Mouse (Mus musculus) CH12.LX (cell line): ENCODE results near the gene Ywhab. TPM values are rescaled to one million over a fixed set of nuclear protein-coding genes. Genes with fewer than 3 reads are reported as not detected.

ENCODE experiments used
- DNase-seq: peaks from one replicate; pipeline ENCODE4 v3.0.0-alpha.2; 2013; ENCODE audit errors: extremely low read depth
- H3K27ac ChIP-seq: 2 replicates; pipeline ENCODE4 v1.5.1; 2012; ENCODE audit warnings: low read depth, mild to moderate bottlenecking, control low read depth, moderate library complexity; ENCODE audit not compliant: insufficient read depth
- H3K27me3 ChIP-seq: replicated peaks from 2 replicates; pipeline ENCODE3; 2012; ENCODE audit warnings: inconsistent platforms
- H3K36me3 ChIP-seq, 2 experiments: replicated peaks in 1 of 2; 2 replicates each; pipeline versions ENCODE3 to v1.6.1; 2012; ENCODE audit warnings: inconsistent platforms in 1 of 2, low read length in 1 of 2, mild to moderate bottlenecking in 1 of 2, mixed read lengths in 1 of 2, moderate library complexity in 1 of 2; ENCODE audit not compliant: control insufficient read depth in 1 of 2, insufficient read depth in 1 of 2
- H3K4me1 ChIP-seq, 2 experiments: 2 replicates each; pipeline ENCODE4 v1.6.1; 2012; ENCODE audit warnings: inconsistent platforms in 1 of 2, moderate library complexity in 1 of 2; ENCODE audit not compliant: insufficient read depth in 2 of 2, control insufficient read depth in 1 of 2
- H3K4me2 ChIP-seq: 2 replicates; pipeline ENCODE4 v1.6.1; 2012; ENCODE audit warnings: low read depth, mild to moderate bottlenecking, control low read depth; ENCODE audit not compliant: poor library complexity, insufficient read depth, severe bottlenecking
- H3K4me3 ChIP-seq, 3 experiments: fragments of 150-350 bp in 1 of 3; sonication (generic) in 1 of 3; replicated peaks in 1 of 3; 2 replicates each; pipeline versions ENCODE3 to v1.5.1; 2011 to 2012; ENCODE audit warnings: low read depth in 2 of 3, low read length in 2 of 3, mild to moderate bottlenecking in 2 of 3, moderate library complexity in 2 of 3, control low read depth in 1 of 3, improper control_type of control experiment in 1 of 3, inconsistent platforms in 1 of 3, mixed read lengths in 1 of 3; ENCODE audit not compliant: poor library complexity in 1 of 3
- H3K79me2 ChIP-seq: replicated peaks from 2 replicates; pipeline ENCODE4 v1.6.1; 2012; ENCODE audit warnings: mild to moderate bottlenecking, moderate library complexity; ENCODE audit not compliant: control insufficient read depth, poor library complexity, insufficient read depth, severe bottlenecking; ENCODE audit errors: extremely low read depth
- H3K9ac ChIP-seq: 2 replicates; pipeline ENCODE4 v1.6.1; 2012; ENCODE audit warnings: low read depth, mild to moderate bottlenecking, control low read depth, moderate library complexity; ENCODE audit not compliant: insufficient read depth
- H3K9me3 ChIP-seq: replicated peaks from 2 replicates; pipeline ENCODE3; 2012; ENCODE audit warnings: low read length, inconsistent platforms, mixed read lengths
- E2F4 ChIP-seq: IDR thresholded peaks from 2 replicates; pipeline ENCODE4 v1.6.1; 2011; ENCODE audit warnings: low read depth, low read length, improper control_type of control experiment; ENCODE audit not compliant: insufficient replicate concordance
- EP300 ChIP-seq: IDR thresholded peaks from 2 replicates; pipeline ENCODE4 v1.6.1; 2011; ENCODE audit warnings: low read length, improper control_type of control experiment
- ETS1 ChIP-seq: conservative IDR thresholded peaks from 2 replicates; pipeline ENCODE4 v1.6.1; 2012; ENCODE audit warnings: low read depth, mild to moderate bottlenecking, inconsistent platforms, low read length, improper control_type of control experiment, moderate library complexity
- HCFC1 ChIP-seq: IDR thresholded peaks from 2 replicates; pipeline ENCODE4 v1.6.1; 2012; ENCODE audit warnings: low read depth, mild to moderate bottlenecking, inconsistent platforms, low read length, improper control_type of control experiment
- JUN ChIP-seq: IDR thresholded peaks from 2 replicates; pipeline ENCODE4 v1.6.1; 2011; ENCODE audit warnings: low read depth, mild to moderate bottlenecking, low read length, improper control_type of control experiment, moderate library complexity; ENCODE audit not compliant: insufficient read depth
- KAT2A ChIP-seq: IDR thresholded peaks from 2 replicates; pipeline ENCODE4 v1.6.1; 2012; ENCODE audit warnings: low read length, improper control_type of control experiment, inconsistent platforms; ENCODE audit not compliant: insufficient replicate concordance
- MAX ChIP-seq: IDR thresholded peaks from 2 replicates; pipeline ENCODE4 v1.6.1; 2011; ENCODE audit warnings: low read length, improper control_type of control experiment
- MEF2A ChIP-seq: IDR thresholded peaks from 2 replicates; pipeline ENCODE4 v1.6.1; 2014; ENCODE audit warnings: low read depth, mild to moderate bottlenecking, inconsistent platforms, low read length, improper control_type of control experiment, borderline replicate concordance
- MXI1 ChIP-seq: IDR thresholded peaks from 2 replicates; pipeline ENCODE4 v1.6.1; 2011; ENCODE audit warnings: mild to moderate bottlenecking, low read depth, low read length, improper control_type of control experiment
- MYC ChIP-seq: IDR thresholded peaks from 2 replicates; pipeline ENCODE4 v1.6.1; 2011; ENCODE audit warnings: low read depth, mild to moderate bottlenecking, improper control_type of control experiment, low read length
- NELFE ChIP-seq: IDR thresholded peaks from 2 replicates; pipeline ENCODE4 v1.6.1; 2011; ENCODE audit warnings: low read depth, low read length, improper control_type of control experiment
- NRF1 ChIP-seq: IDR thresholded peaks from 2 replicates; pipeline ENCODE4 v1.6.1; 2014; ENCODE audit warnings: low read depth, mild to moderate bottlenecking, inconsistent platforms, low read length, improper control_type of control experiment, moderate library complexity
- PAX5 ChIP-seq: IDR thresholded peaks from 2 replicates; pipeline ENCODE4 v1.6.1; 2012; ENCODE audit warnings: low read length, inconsistent platforms, mixed read lengths
- POLR2AphosphoS2 ChIP-seq: IDR thresholded peaks from 2 replicates; pipeline ENCODE4 v1.6.1; 2011; ENCODE audit warnings: low read depth, low read length, improper control_type of control experiment
- RAD21 ChIP-seq: IDR thresholded peaks from 2 replicates; pipeline ENCODE4 v1.6.1; 2011; ENCODE audit warnings: low read depth, mild to moderate bottlenecking, low read length, improper control_type of control experiment, moderate library complexity
- SMC3 ChIP-seq: IDR thresholded peaks from 2 replicates; pipeline ENCODE4 v1.6.1; 2011; ENCODE audit warnings: low read depth, low read length, improper control_type of control experiment
- TBP ChIP-seq: conservative IDR thresholded peaks from 2 replicates; pipeline ENCODE4 v1.6.1; 2011; ENCODE audit warnings: low read depth, low read length, improper control_type of control experiment
- UBTF ChIP-seq: IDR thresholded peaks from 2 replicates; pipeline ENCODE4 v1.6.1; 2012; ENCODE audit warnings: low read depth, mild to moderate bottlenecking, inconsistent platforms, low read length, improper control_type of control experiment, moderate library complexity
- USF2 ChIP-seq: conservative IDR thresholded peaks from 2 replicates; pipeline ENCODE4 v1.6.1; 2011; ENCODE audit warnings: low read depth, low read length, improper control_type of control experiment
- ZC3H11A ChIP-seq: IDR thresholded peaks from 2 replicates; pipeline ENCODE4 v1.6.1; 2012; ENCODE audit warnings: low read depth, mild to moderate bottlenecking, inconsistent platforms, low read length, improper control_type of control experiment
- ZKSCAN1 ChIP-seq: IDR thresholded peaks from 2 replicates; pipeline ENCODE4 v1.6.1; 2012; ENCODE audit warnings: low read depth, inconsistent platforms, low read length, improper control_type of control experiment, borderline replicate concordance
- ZMIZ1 ChIP-seq: IDR thresholded peaks from 2 replicates; pipeline ENCODE4 v1.6.1; 2012; ENCODE audit warnings: low read depth, mild to moderate bottlenecking, inconsistent platforms, low read length, improper control_type of control experiment
- dilution Hi-C: fragments of 300-500 bp; cut with MboI; formaldehyde crosslinking; loops from 2 replicates; pipeline ENCODE4 v1.14.3; 2020; ENCODE audit warnings: low sequenced_read_pairs; ENCODE audit not compliant: extremely low pct_unique_long_range_greater_than_20kb, extremely low pct_ligation_motif_present
- in situ Hi-C: fragments of 300-500 bp; cut with MboI; formaldehyde crosslinking; loops from 3 replicates; pipeline ENCODE4 v1.14.3; 2019; ENCODE audit warnings: low sequenced_read_pairs, low pct_ligation_motif_present, low pct_unique_long_range_greater_than_20kb, mixed read lengths
- polyA plus RNA-seq: library from polyadenylated mRNA; unstranded; fragments of >175 nt; gene quantifications from 2 replicates; pipeline ENCODE4 v1.2.1, GENCODE M21; 2012; ENCODE audit warnings: low read depth; ENCODE audit not compliant: insufficient read length
- total RNA-seq, 2 experiments: library from RNA; depleted of rRNA; stranded (reverse); fragments of 300-350 nt in 1 of 2; fragments of >200 nt in 1 of 2; gene quantifications; 2 replicates each; pipeline ENCODE4 v1.2.3; 2012 to 2014

Gene Ywhab
- total and polyA plus RNA-seq, 3 experiments = 41.6 to 159 (median 59.8) TPM

- Histone ChIP-seq H3K36me3 (peaks cover 11 to 76% of the 10 kb centered on the region in 2 experiments), H3K9me3 (peaks cover 3% of the 10 kb centered on the region), H3K27ac (no peak overlapping the region), H3K9ac (no peak overlapping the region), H3K4me2 (no peak overlapping the region), H3K4me3 (no peak overlapping the region), H3K27me3 (no peaks in the 10 kb centered on the region), H3K79me2 (peaks cover 86% of the 10 kb centered on the region), H3K4me1 (peaks cover 3 to 47% of the 10 kb centered on the region in 2 experiments)
- dilution Hi-C loops (no loop called here), in situ Hi-C loops (no loop called here)
- DNase-seq = no peak
- TF ChIP-seq MXI1 (no peak), MYC (no peak), HCFC1 (no peak), TBP (no peak), NELFE (no peak)
Observed at GRCm38 (mm10) chr2:164002637-164003036, 7.9 kb downstream of the Ywhab start.

GRCm38 (mm10) chr2:164004503-164004902 is 9.7 kb downstream of the Ywhab start:
- Histone ChIP-seq H3K4me3 (no peak overlapping the region), H3K79me2 (peaks cover 89% of the 10 kb centered on the region), H3K9me3 (peaks cover 3% of the 10 kb centered on the region), H3K27ac (no peak overlapping the region), H3K27me3 (no peaks in the 10 kb centered on the region), H3K4me2 (no peak overlapping the region), H3K9ac (no peak overlapping the region), H3K36me3 (peaks cover 5 to 69% of the 10 kb centered on the region in 2 experiments), H3K4me1 (peaks cover 0 to 50% of the 10 kb centered on the region in 2 experiments; a peak in 2 of 4 replicates)
- TF ChIP-seq MEF2A (no peak), SMC3 (no peak), ETS1 (no peak), MAX (no peak), EP300 (no peak), E2F4 (no peak), POLR2AphosphoS2 (no peak), ZMIZ1 (no peak), MYC (no peak), ZC3H11A (no peak), JUN (no peak), PAX5 (no peak), UBTF (no peak), KAT2A (no peak), NRF1 (no peak), ZKSCAN1 (no peak), USF2 (no peak), RAD21 (no peak)
- dilution Hi-C loops = no loop called here
- DNase-seq = no peak
- in situ Hi-C loops = no loop called here
